Mouse (Mus musculus): ENCODE results near the gene Slc35b3.

The Slc35b3 gene

GRCm38 (mm10) chr13:38936860-38937471, 23.7 kb downstream of the Slc35b3 start:
- no peak for DNase-seq

- no peak for DNase-seq
These were observed 24.7 kb downstream of the Slc35b3 start for GRCm38 (mm10) chr13:38935856-38936446.

- no peak for DNase-seq
These were observed 30.7 kb downstream of the Slc35b3 start for GRCm38 (mm10) chr13:38929843-38930578.

GRCm38 (mm10) chr13:38922676-38923075, 38.0 kb downstream of the Slc35b3 start:
- DNase-seq = no peak

GRCm38 (mm10) chr13:38921306-38921705, 39.4 kb downstream of the Slc35b3 start:
- DNase-seq = no peak

GRCm38 (mm10) chr13:38918188-38918885, 42.3 kb downstream of the Slc35b3 start:
- no peak for DNase-seq

- no peak for DNase-seq
These were observed 43.1 kb downstream of the Slc35b3 start for GRCm38 (mm10) chr13:38917556-38917955.

- DNase-seq = no peak
These were observed 45.9 kb downstream of the Slc35b3 start for GRCm38 (mm10) chr13:38914771-38915170.

- DNase-seq = no peak
These were observed 68.3 kb downstream of the Slc35b3 start for GRCm38 (mm10) chr13:38892364-38892763.
